ENCODE assay signal across 12 mouse cellular contexts in the genomic region with DNA sequence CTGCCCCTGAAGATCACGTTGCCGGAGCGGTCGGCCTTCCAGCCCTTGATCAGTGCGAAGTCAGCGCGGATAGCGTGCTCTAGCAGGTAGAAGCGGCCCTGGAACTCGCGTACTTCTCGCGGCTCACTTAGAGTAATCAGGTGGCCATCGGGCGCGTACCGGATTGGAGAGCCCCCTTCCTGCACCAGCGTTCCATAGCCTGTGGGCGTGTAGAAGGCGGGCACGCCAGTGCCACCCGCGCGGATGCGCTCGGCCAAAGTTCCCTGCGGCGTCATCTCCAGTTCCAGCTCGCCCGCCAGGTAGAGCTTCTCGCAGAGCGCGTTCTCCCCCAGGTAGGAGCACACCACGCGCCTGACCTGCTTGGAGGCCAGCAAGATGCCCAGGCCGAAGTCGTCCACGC. TPM values are rescaled to one million over a fixed set of nuclear protein-coding genes. Genes with fewer than 3 reads are reported as not detected.
DNase-seq lines count a peak whose midpoint lies in the region; ATAC-seq and TF ChIP-seq lines count a peak whose summit lies in the region.
"Not testable (repeated sequence)": the region's sequence is repeated elsewhere in the genome, so short reads cannot be mapped to it uniquely, and the experiment has no call there.
"Had no signal": no experiment of that assay in that cellular context is flagged by ENCODE, and none has a peak within 500 bp of the region (broad histone marks: within the 10 kb centered on the region; RNA-seq: fewer than 3 reads in every experiment).

No protein-coding gene starts in this region.

- H3K9ac ChIP-seq in embryonic facial prominence, embryonic 11.5 days (replicated peaks; ENCODE audit: low read length); forebrain, postnatal 0 days; kidney, embryonic 14.5 days (ENCODE audit: low read depth, low read length); limb, embryonic 14.5 days (ENCODE audit: low read depth, low read length, severe bottlenecking); neural tube, embryonic 15.5 days (replicated peaks): not testable (repeated sequence)

- 0 out of 2 replicates have a peak overlapping the region, but pooled peaks have one; percentile 29 for H3K4me2 ChIP-seq in embryonic facial prominence, embryonic 11.5 days (ENCODE audit: low read depth, low read length)
- peak overlapping the region; percentile 44 for H3K4me2 ChIP-seq in forebrain, postnatal 0 days (ENCODE audit: low read depth)
- H3K4me2 ChIP-seq in kidney, embryonic 14.5 days (replicated peaks; ENCODE audit: low read depth, low read length) = peak overlapping the region; percentile 41
- peak overlapping the region; percentile 41 for H3K4me2 ChIP-seq in limb, embryonic 14.5 days (replicated peaks; ENCODE audit: low read depth, low read length, severe bottlenecking)
- H3K4me2 ChIP-seq in neural tube, embryonic 15.5 days = peak overlapping the region; percentile 57

- H3K9me3 ChIP-seq in embryonic facial prominence, embryonic 11.5 days (replicated peaks; ENCODE audit: control insufficient read depth, low read length); forebrain, postnatal 0 days (ENCODE audit: low read length); hindbrain, embryonic 10.5 days; kidney, embryonic 14.5 days (ENCODE audit: control insufficient read depth, low read length); limb, embryonic 14.5 days (ENCODE audit: control insufficient read depth, low read length); neural tube, embryonic 15.5 days (replicated peaks): not testable (repeated sequence)

- not testable (repeated sequence) for H3K36me3 ChIP-seq in embryonic facial prominence, embryonic 11.5 days (replicated peaks; ENCODE audit: control insufficient read depth, insufficient read depth, low read depth, low read length); forebrain, postnatal 0 days (ENCODE audit: insufficient read depth); hindbrain, embryonic 10.5 days; kidney, embryonic 14.5 days (ENCODE audit: control insufficient read depth, insufficient read depth, low read length); limb, embryonic 14.5 days (ENCODE audit: control insufficient read depth, insufficient read depth, low read length); neural tube, embryonic 15.5 days

- H3K27me3 ChIP-seq in embryonic facial prominence, embryonic 11.5 days (ENCODE audit: control insufficient read depth, insufficient read depth, low read length); forebrain, postnatal 0 days (ENCODE audit: insufficient read depth, low read length); kidney, embryonic 14.5 days (ENCODE audit: control insufficient read depth, insufficient read depth, low read length); limb, embryonic 14.5 days (ENCODE audit: control insufficient read depth, insufficient read depth, low read length): not testable (repeated sequence)
- peaks cover 40% of the 10 kb centered on the region for H3K27me3 ChIP-seq in hindbrain, embryonic 10.5 days (ENCODE audit: insufficient read depth, poor library complexity, severe bottlenecking)
- H3K27me3 ChIP-seq in neural tube, embryonic 15.5 days (replicated peaks) = peaks cover 10% of the 10 kb centered on the region

- not testable (repeated sequence) for H3K4me1 ChIP-seq in embryonic facial prominence, embryonic 11.5 days (ENCODE audit: control insufficient read depth, insufficient read depth, low read length); forebrain, postnatal 0 days (ENCODE audit: insufficient read depth); kidney, embryonic 14.5 days (ENCODE audit: control insufficient read depth, insufficient read depth, low read length); limb, embryonic 14.5 days (ENCODE audit: control insufficient read depth, insufficient read depth, low read length); neural tube, embryonic 15.5 days
- H3K4me1 ChIP-seq in hindbrain, embryonic 10.5 days (replicated peaks) = peaks cover 20% of the 10 kb centered on the region

- TF ChIP-seq POLR2A in limb, embryonic 14.5 days (IDR thresholded peaks at IDR 0.05; ENCODE audit: borderline replicate concordance, extremely low read depth, insufficient read depth, insufficient read length) = not testable (repeated sequence)

- peak; percentile 18 for DNase-seq in embryonic facial prominence, embryonic 11.5 days (ENCODE audit: low spot score)
- DNase-seq in forebrain, postnatal 0 days; hindbrain, embryonic 10.5 days (ENCODE audit: low spot score); limb, embryonic 14.5 days (ENCODE audit: low spot score): not testable (repeated sequence)
- peak; percentile 54 for DNase-seq in testis, postnatal 10 days (ENCODE audit: low spot score)

- not testable (repeated sequence) for H3K4me3 ChIP-seq in embryonic facial prominence, embryonic 11.5 days (ENCODE audit: low read depth, low read length)
- peak overlapping the region; percentile 18; the same call in 1 of the 2 replicates for H3K4me3 ChIP-seq in forebrain, postnatal 0 days (ENCODE audit: low read depth, low read length)
- peak overlapping the region; percentile 38 for H3K4me3 ChIP-seq in hindbrain, embryonic 10.5 days
- peak overlapping the region; percentile 28; the same call in 1 of the 2 replicates for H3K4me3 ChIP-seq in kidney, embryonic 14.5 days (ENCODE audit: low read length)
- peak overlapping the region; percentile 28 for H3K4me3 ChIP-seq in limb, embryonic 14.5 days (replicated peaks; ENCODE audit: low read length)
- peak overlapping the region; percentile 25 for H3K4me3 ChIP-seq in neural tube, embryonic 15.5 days (replicated peaks)

- H3K27ac ChIP-seq in embryonic facial prominence, embryonic 11.5 days (replicated peaks; ENCODE audit: low read depth, low read length); forebrain, postnatal 0 days (ENCODE audit: low read depth, low read length); hindbrain, embryonic 10.5 days; kidney, embryonic 14.5 days (ENCODE audit: low read depth, low read length); limb, embryonic 14.5 days (replicated peaks; ENCODE audit: low read depth, low read length); neural tube, embryonic 15.5 days (replicated peaks): not testable (repeated sequence)

- ATAC-seq in embryonic facial prominence, embryonic 11.5 days (replicated peaks; ENCODE audit: insufficient number of reproducible peaks, low FRiP score, low TSS enrichment, low read depth) = not testable (repeated sequence)
- ATAC-seq in forebrain, postnatal 0 days = peak; percentile 90
- peak; percentile 21; the same call in 1 of the 2 replicates for ATAC-seq in kidney, embryonic 14.5 days (ENCODE audit: low FRiP score, low TSS enrichment)
- ATAC-seq in limb, embryonic 14.5 days (ENCODE audit: low FRiP score, low read depth) = peak; percentile 14; the same call in 1 of the 2 replicates
- 0 out of 2 replicates have a peak, but pooled peaks have one; percentile 40 for ATAC-seq in megakaryocyte-erythroid progenitor cell, adult 5-6 weeks (replicated peaks; ENCODE audit: low FRiP score, low TSS enrichment, poor library complexity, severe bottlenecking)
- peak; percentile 78 for ATAC-seq in neural tube, embryonic 15.5 days (ENCODE audit: low FRiP score)

- not testable (repeated sequence) for TF ChIP-seq CTCF in forebrain, postnatal 0 days (IDR thresholded peaks at IDR 0.05; ENCODE audit: low read depth)

- 11% methylated on average over 20 of the region's 38 CpGs for WGBS in embryonic facial prominence, embryonic 11.5 days
- WGBS in forebrain, postnatal 0 days = 23% methylated on average over 17 of the region's 38 CpGs
- WGBS in hindbrain, embryonic 10.5 days = 14% methylated on average over 34 of the region's 38 CpGs
- WGBS in kidney, embryonic 14.5 days = 7% methylated on average over 18 of the region's 38 CpGs
- WGBS in limb, embryonic 14.5 days = 13% methylated on average over 10 of the region's 38 CpGs
- WGBS in neural tube, embryonic 15.5 days = 17% methylated on average over 22 of the region's 38 CpGs

RNA-seq across cellular contexts. Expression of a gene that starts 0.5 kb away (rescaled TPM):
- not detected in 2 replicates for polyA plus RNA-seq in embryonic facial prominence, embryonic 11.5 days (2014; fragmentation: Nextera tagmentation; extraction: Ambion mirVana)
- total RNA-seq in forebrain, postnatal 0 days (2014; rRNA removed) = 0.15 and 0.19 TPM in 2 replicates
- polyA plus RNA-seq in forebrain, postnatal 0 days (2015; fragmentation: Nextera tagmentation; extraction: Ambion mirVana) = 0.08 TPM in 1 of 2 replicates, not detected in the other
- polyA plus RNA-seq in hindbrain, embryonic 10.5 days (2016; fragmentation: Nextera tagmentation; extraction: Ambion mirVana) = not detected in 2 replicates
- not detected in 2 replicates for polyA plus RNA-seq in kidney, embryonic 14.5 days (2014; fragmentation: Nextera tagmentation; extraction: Ambion mirVana)
- polyA plus RNA-seq in limb, embryonic 14.5 days (2012; rRNA removed) = 0.20 and 0.21 TPM in 2 replicates
- not detected in 2 replicates for polyA plus RNA-seq in limb, embryonic 14.5 days (2014; fragmentation: Nextera tagmentation; extraction: Ambion mirVana)
- total RNA-seq in megakaryocyte-erythroid progenitor cell, adult 5-6 weeks (2014; fragmentation: Nextera tagmentation) = not detected in 2 replicates
- not detected in 2 replicates for total RNA-seq in megakaryocyte-erythroid progenitor cell, adult 5-6 weeks (2017)
- 0.14 TPM in 1 of 2 replicates, not detected in the other for polyA plus RNA-seq in neural tube, embryonic 15.5 days (2015; fragmentation: Nextera tagmentation; extraction: Ambion mirVana)
- total RNA-seq: adrenal gland, postnatal 14 days; heart, adult 18-20 months; layer of hippocampus, postnatal 25 days had no signal
- polyA plus RNA-seq: CD4-positive, CD25-positive, alpha-beta regulatory T cell, adult 4 months had no signal

RNA-seq across cellular contexts. Expression of a gene that starts 20.1 kb away (rescaled TPM):
- 0.24 and 0.39 TPM in 2 replicates for polyA plus RNA-seq in embryonic facial prominence, embryonic 11.5 days (2014; fragmentation: Nextera tagmentation; extraction: Ambion mirVana)
- 0.31 and 0.90 TPM in 2 replicates for total RNA-seq in forebrain, postnatal 0 days (2014; rRNA removed)
- polyA plus RNA-seq in forebrain, postnatal 0 days (2015; fragmentation: Nextera tagmentation; extraction: Ambion mirVana) = 0.15 and 0.19 TPM in 2 replicates
- 0.08 and 0.19 TPM in 2 replicates for polyA plus RNA-seq in hindbrain, embryonic 10.5 days (2016; fragmentation: Nextera tagmentation; extraction: Ambion mirVana)
- 0.20 TPM in 1 of 2 replicates, not detected in the other for polyA plus RNA-seq in kidney, embryonic 14.5 days (2014; fragmentation: Nextera tagmentation; extraction: Ambion mirVana)
- polyA plus RNA-seq in limb, embryonic 14.5 days (2012; rRNA removed) = 1.4 and 1.6 TPM in 2 replicates
- 1.8 and 1.9 TPM in 2 replicates for polyA plus RNA-seq in limb, embryonic 14.5 days (2014; fragmentation: Nextera tagmentation; extraction: Ambion mirVana)
- not detected in 2 replicates for total RNA-seq in megakaryocyte-erythroid progenitor cell, adult 5-6 weeks (2014; fragmentation: Nextera tagmentation)
- total RNA-seq in megakaryocyte-erythroid progenitor cell, adult 5-6 weeks (2017) = not detected in 2 replicates
- 0.20 and 0.43 TPM in 2 replicates for polyA plus RNA-seq in neural tube, embryonic 15.5 days (2015; fragmentation: Nextera tagmentation; extraction: Ambion mirVana)
- total RNA-seq: adrenal gland, postnatal 14 days; heart, adult 18-20 months had no signal
- polyA plus RNA-seq: CD4-positive, CD25-positive, alpha-beta regulatory T cell, adult 4 months had no signal
